Mouse (Mus musculus): ENCODE measurements around the gene Atcay. TPM values are rescaled to one million over a fixed set of nuclear protein-coding genes. Genes with fewer than 3 reads are reported as not detected.

The Atcay gene
- polyA plus RNA-seq, 1 experiment from 2014 or later: 0.25 TPM

DNA sequence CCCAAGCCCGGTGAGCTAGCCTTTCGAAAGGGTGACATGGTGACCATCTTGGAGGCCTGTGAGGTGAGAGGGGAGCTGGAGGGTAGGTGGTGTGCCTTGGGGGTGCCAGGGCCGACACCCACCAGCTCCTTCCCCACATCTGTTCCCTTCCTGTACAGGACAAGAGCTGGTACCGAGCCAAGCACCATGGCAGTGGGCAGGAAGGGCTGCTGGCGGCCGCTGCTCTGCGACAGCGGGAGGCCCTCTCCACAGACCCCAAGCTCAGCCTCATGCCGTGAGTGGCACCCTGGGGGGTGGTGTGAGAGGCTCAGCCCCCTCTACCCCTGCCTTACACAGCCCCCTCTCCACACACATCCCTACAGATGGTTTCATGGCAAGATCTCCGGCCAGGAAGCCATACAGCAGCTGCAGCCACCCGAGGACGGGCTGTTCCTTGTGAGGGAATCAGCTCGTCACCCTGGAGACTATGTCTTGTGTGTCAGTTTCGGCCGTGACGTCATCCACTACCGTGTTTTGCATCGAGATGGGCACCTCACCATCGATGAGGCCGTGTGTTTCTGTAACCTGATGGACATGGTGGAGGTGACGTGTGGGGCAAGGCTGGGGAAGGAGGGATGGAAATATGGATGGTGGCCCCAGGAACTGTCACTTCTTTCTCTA is 28.7 kb upstream of the Atcay start:
- peaks cover 16% of the 10 kb centered on the region for H3K4me1 ChIP-seq (replicated peaks)
- peaks cover 6% of the 10 kb centered on the region for H3K9me3 ChIP-seq (replicated peaks)
- peaks cover 55% of the 10 kb centered on the region for H3K27me3 ChIP-seq
- H3K4me3 ChIP-seq: no peak overlapping the region
- H3K9ac ChIP-seq: no peak overlapping the region
- peaks cover 5% of the 10 kb centered on the region; the same call in 1 of the 2 replicates for H3K36me3 ChIP-seq
- WGBS: 42% methylated on average over 20 of the region's 21 CpGs
- no peak overlapping the region for H3K4me2 ChIP-seq
- no peak for ATAC-seq (replicated peaks; ENCODE audit: insufficient number of reproducible peaks, insufficient read depth, low FRiP score, low read depth)
- H3K27ac ChIP-seq: no peak overlapping the region

- H3K4me2 ChIP-seq: peak overlapping the region; percentile 90
- peaks cover 6% of the 10 kb centered on the region for H3K9me3 ChIP-seq (replicated peaks)
- peaks cover 25% of the 10 kb centered on the region for H3K4me1 ChIP-seq (replicated peaks)
- peak overlapping the region; percentile 53 for H3K4me3 ChIP-seq
- peak overlapping the region; percentile 50 for H3K9ac ChIP-seq
- no peak overlapping the region for H3K27ac ChIP-seq
- ATAC-seq (replicated peaks; ENCODE audit: insufficient number of reproducible peaks, insufficient read depth, low FRiP score, low read depth): no peak
- no peaks in the 10 kb centered on the region for H3K36me3 ChIP-seq
- 2% methylated on average over 62 of the region's 62 CpGs for WGBS
- peaks cover 75% of the 10 kb centered on the region for H3K27me3 ChIP-seq
These were observed 26.8 kb upstream of the Atcay start for GRCm38 (mm10) chr10:81257158-81258039.

- no peak overlapping the region for H3K4me2 ChIP-seq
- 44% methylated on average over 1 of the region's 1 CpGs for WGBS
These were observed 24.3 kb upstream of the Atcay start for GRCm38 (mm10) chr10:81254886-81255285.

GRCm38 (mm10) chr10:81252424-81253419 is 22.1 kb upstream of the Atcay start, which contains the start of gene Matk:
TSS of gene Matk (plus strand) at chr10:81252935.
- 13% methylated on average over 44 of the region's 44 CpGs for WGBS
- peak within 1 kb of the TSS; percentile 25; the same call in 1 of the 2 replicates for H3K4me2 ChIP-seq
- H3K27ac ChIP-seq: no peak within 1 kb of the TSS
- H3K4me1 ChIP-seq (replicated peaks): peaks cover 18% of the 10 kb centered on the region
- no peak for ATAC-seq (replicated peaks; ENCODE audit: insufficient number of reproducible peaks, insufficient read depth, low FRiP score, low read depth)
- H3K27me3 ChIP-seq: peaks cover 66% of the 10 kb centered on the region
- H3K36me3 ChIP-seq: no peaks in the 10 kb centered on the region
- no peaks in the 10 kb centered on the region for H3K9me3 ChIP-seq (replicated peaks)
- H3K4me3 ChIP-seq: peak within 1 kb of the TSS; percentile 11
- no peak within 1 kb of the TSS for H3K9ac ChIP-seq

More at GRCm38 (mm10) chr10:81254886-81255285, 24.3 kb upstream of the Atcay start:
- Histone ChIP-seq H3K4me1 (replicated peaks) (peaks cover 26% of the 10 kb centered on the region), H3K36me3 (no peaks in the 10 kb centered on the region), H3K4me3 (no peak overlapping the region), H3K27ac (no peak overlapping the region), H3K9me3 (replicated peaks) (no peaks in the 10 kb centered on the region), H3K9ac (no peak overlapping the region), H3K27me3 (peaks cover 87% of the 10 kb centered on the region)
- no peak for ATAC-seq (replicated peaks; ENCODE audit: insufficient number of reproducible peaks, insufficient read depth, low FRiP score, low read depth)

DNA sequence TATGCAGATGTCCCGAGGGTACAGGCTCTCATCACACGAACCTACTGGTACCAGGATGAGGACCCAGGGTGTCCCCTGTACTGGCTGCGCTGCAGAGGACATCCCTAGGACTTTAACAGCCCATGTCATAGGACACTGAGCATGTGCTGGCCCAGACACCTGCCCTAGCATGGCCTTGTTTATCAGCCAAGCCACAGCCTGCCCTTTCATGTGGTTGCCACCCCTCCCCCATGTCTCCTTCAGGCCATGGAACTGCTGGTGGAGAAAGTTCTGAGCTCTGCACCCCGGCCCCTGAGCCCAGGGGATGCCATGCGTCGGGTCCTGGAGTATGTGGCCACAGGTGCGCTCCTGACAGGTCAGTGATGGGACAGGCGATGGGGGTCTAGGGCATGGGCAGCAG is 18.8 kb upstream of the Atcay start:
- H3K9me3 ChIP-seq (replicated peaks): no peaks in the 10 kb centered on the region
- H3K4me3 ChIP-seq: no peak overlapping the region
- H3K4me1 ChIP-seq (replicated peaks): peaks cover 16% of the 10 kb centered on the region
- H3K27me3 ChIP-seq: peaks cover 42% of the 10 kb centered on the region
- H3K4me2 ChIP-seq: no peak overlapping the region
- ATAC-seq (replicated peaks; ENCODE audit: insufficient number of reproducible peaks, insufficient read depth, low FRiP score, low read depth): no peak
- no peak overlapping the region for H3K9ac ChIP-seq
- no peaks in the 10 kb centered on the region for H3K36me3 ChIP-seq
- 73% methylated on average over 8 of the region's 8 CpGs for WGBS
- H3K27ac ChIP-seq: no peak overlapping the region

DNA sequence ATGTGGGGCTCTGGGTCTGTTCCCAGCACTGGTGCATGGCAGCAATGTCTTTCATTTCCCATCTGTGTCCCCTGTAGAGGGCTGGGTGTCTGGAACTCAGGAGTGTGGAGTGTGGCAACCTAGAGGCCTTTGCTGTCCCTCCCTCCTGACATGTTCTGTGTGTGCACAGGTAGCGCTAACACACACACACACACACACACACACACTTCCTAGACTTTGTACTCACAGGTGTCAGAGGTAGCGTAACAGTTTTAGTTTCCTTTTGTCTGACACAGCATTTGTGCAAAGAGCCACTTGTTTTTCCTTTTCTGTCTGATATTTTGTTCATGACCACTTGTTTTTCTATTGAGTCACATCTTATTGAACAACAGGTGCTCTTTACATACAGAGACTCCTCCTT is 17.2 kb upstream of the Atcay start:
- ATAC-seq (replicated peaks; ENCODE audit: insufficient number of reproducible peaks, insufficient read depth, low FRiP score, low read depth): no peak
- WGBS: 98% methylated on average over 2 of the region's 2 CpGs

DNA sequence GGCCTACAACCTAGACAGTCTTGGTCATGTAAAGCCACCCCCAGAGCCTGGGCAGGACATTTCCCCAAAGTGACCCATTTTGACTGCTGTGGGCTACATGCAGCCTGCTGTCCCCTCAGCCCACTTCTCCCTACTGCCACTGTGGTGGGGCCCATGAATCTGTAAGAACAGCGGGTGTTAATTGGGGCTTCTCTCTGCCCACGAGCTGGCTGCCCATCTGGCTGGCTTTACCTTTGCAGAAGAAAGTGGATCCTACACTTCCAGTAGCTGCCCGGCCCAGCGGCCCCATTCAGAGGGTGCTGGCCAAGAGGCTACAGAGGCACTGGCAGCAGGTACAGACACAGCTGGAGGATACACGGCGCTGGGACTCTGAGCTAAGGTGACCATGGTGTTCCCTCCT is 14.5 kb upstream of the Atcay start:
- no peak overlapping the region for H3K27ac ChIP-seq
- no peak overlapping the region for H3K4me2 ChIP-seq
- ATAC-seq (replicated peaks; ENCODE audit: insufficient number of reproducible peaks, insufficient read depth, low FRiP score, low read depth): no peak
- peaks cover 11% of the 10 kb centered on the region for H3K4me1 ChIP-seq (replicated peaks)
- H3K4me3 ChIP-seq: no peak overlapping the region
- no peak overlapping the region for H3K9ac ChIP-seq
- 87% methylated on average over 6 of the region's 6 CpGs for WGBS
- H3K27me3 ChIP-seq: peaks cover 38% of the 10 kb centered on the region
- no peaks in the 10 kb centered on the region for H3K9me3 ChIP-seq (replicated peaks)
- H3K36me3 ChIP-seq: no peaks in the 10 kb centered on the region

More for the DNA sequence above, 17.2 kb upstream of the Atcay start:
- no peak overlapping the region for H3K4me3 ChIP-seq
- H3K36me3 ChIP-seq: no peaks in the 10 kb centered on the region
- H3K9me3 ChIP-seq (replicated peaks): no peaks in the 10 kb centered on the region
- H3K9ac ChIP-seq: no peak overlapping the region
- H3K4me1 ChIP-seq (replicated peaks): peaks cover 12% of the 10 kb centered on the region
- H3K4me2 ChIP-seq: no peak overlapping the region
- peaks cover 39% of the 10 kb centered on the region for H3K27me3 ChIP-seq
- H3K27ac ChIP-seq: no peak overlapping the region

- H3K4me3 ChIP-seq: no peak overlapping the region
- no peaks in the 10 kb centered on the region for H3K9me3 ChIP-seq (replicated peaks)
- peaks cover 17% of the 10 kb centered on the region for H3K4me1 ChIP-seq (replicated peaks)
- peaks cover 44% of the 10 kb centered on the region for H3K27me3 ChIP-seq
- WGBS: 9% methylated on average over 17 of the region's 17 CpGs
- no peak overlapping the region for H3K27ac ChIP-seq
- no peak; the same call in 1 of the 2 replicates for ATAC-seq (replicated peaks; ENCODE audit: insufficient number of reproducible peaks, insufficient read depth, low FRiP score, low read depth)
- no peak overlapping the region for H3K9ac ChIP-seq
- H3K36me3 ChIP-seq: no peaks in the 10 kb centered on the region
- no peak overlapping the region for H3K4me2 ChIP-seq
These were observed 14.0 kb upstream of the Atcay start for GRCm38 (mm10) chr10:81244595-81244994.

- ATAC-seq (replicated peaks; ENCODE audit: insufficient number of reproducible peaks, insufficient read depth, low FRiP score, low read depth): no peak
- H3K27me3 ChIP-seq: peaks cover 49% of the 10 kb centered on the region
- no peak overlapping the region for H3K4me3 ChIP-seq
- no peak overlapping the region for H3K4me2 ChIP-seq
- no peaks in the 10 kb centered on the region for H3K9me3 ChIP-seq (replicated peaks)
- 71% methylated on average over 4 of the region's 4 CpGs for WGBS
- H3K9ac ChIP-seq: no peak overlapping the region
- H3K27ac ChIP-seq: no peak overlapping the region
- no peaks in the 10 kb centered on the region for H3K36me3 ChIP-seq
- H3K4me1 ChIP-seq (replicated peaks): peaks cover 17% of the 10 kb centered on the region
These were observed 13.5 kb upstream of the Atcay start for GRCm38 (mm10) chr10:81244146-81244545.

DNA sequence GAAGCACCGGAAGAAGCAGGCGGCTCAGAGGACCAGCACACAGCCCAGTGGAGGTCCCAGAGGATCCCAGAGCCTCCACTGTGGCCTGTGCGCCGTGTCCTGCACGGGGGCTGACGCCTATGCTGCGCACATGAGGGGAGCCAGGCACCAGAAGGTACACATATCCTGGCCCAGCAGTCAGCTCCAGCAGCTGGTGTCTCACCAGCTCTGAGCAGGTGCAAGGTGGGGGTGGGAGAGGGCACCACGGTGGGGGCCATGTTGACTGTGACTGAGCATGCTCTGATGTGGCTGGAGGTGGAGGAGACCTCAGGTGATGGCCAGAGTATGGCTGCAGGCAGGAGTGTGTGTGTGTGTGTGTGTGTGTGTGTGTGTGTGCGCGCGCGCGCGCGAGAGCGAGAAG is 11.4 kb upstream of the Atcay start:
- no peaks in the 10 kb centered on the region for H3K36me3 ChIP-seq
- H3K9ac ChIP-seq: no peak overlapping the region
- peaks cover 60% of the 10 kb centered on the region for H3K27me3 ChIP-seq
- no peak for ATAC-seq (replicated peaks; ENCODE audit: insufficient number of reproducible peaks, insufficient read depth, low FRiP score, low read depth)
- no peaks in the 10 kb centered on the region for H3K9me3 ChIP-seq (replicated peaks)
- no peak overlapping the region for H3K4me2 ChIP-seq
- 91% methylated on average over 16 of the region's 16 CpGs for whole genome bisulfite sequencing
- peaks cover 17% of the 10 kb centered on the region for H3K4me1 ChIP-seq (replicated peaks)
- H3K27ac ChIP-seq: no peak overlapping the region
- H3K4me3 ChIP-seq: no peak overlapping the region

DNA sequence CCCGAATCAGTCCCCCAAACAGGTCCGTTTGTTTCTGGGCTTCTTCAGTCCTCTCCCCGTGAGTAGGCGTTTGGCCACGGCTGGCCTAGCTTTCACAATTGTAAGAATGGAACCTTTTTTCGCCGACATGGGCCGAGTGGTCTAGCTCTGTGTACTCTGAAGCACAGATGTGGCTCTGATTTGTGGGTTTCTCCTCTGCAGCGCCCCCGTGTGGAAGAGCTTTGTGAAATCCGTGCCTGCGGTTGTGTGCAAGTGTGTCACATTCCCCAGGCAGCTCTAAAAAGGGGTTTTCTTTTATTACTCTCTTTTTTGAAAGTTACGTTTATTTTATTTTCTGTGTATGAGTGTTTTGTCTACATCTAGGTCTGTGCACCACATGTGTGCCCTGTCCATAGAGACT is 10.2 kb upstream of the Atcay start:
- no peaks in the 10 kb centered on the region for H3K9me3 ChIP-seq (replicated peaks)
- H3K4me3 ChIP-seq: no peak overlapping the region
- no peak overlapping the region for H3K27ac ChIP-seq
- H3K9ac ChIP-seq: no peak overlapping the region
- ATAC-seq (replicated peaks; ENCODE audit: insufficient number of reproducible peaks, insufficient read depth, low FRiP score, low read depth): no peak
- H3K4me2 ChIP-seq: no peak overlapping the region
- H3K4me1 ChIP-seq (replicated peaks): peaks cover 17% of the 10 kb centered on the region
- WGBS: 26% methylated on average over 13 of the region's 13 CpGs
- H3K27me3 ChIP-seq: peaks cover 60% of the 10 kb centered on the region
- H3K36me3 ChIP-seq: no peaks in the 10 kb centered on the region
